Mouse (Mus musculus) bone marrow, adult 2 months (tissue): Measurements from ENCODE around the gene Olfr329-ps. TPM values are rescaled to one million over a fixed set of nuclear protein-coding genes. Genes with fewer than 3 reads are reported as not detected.
"Not testable (repeated sequence)": the region's sequence is repeated elsewhere in the genome, so short reads cannot be mapped to it uniquely, and the experiment has no call there.

ENCODE experiments used
- H3K27ac ChIP-seq: fragments of 200-500 bp; 2 replicates; pipeline ENCODE4 v1.5.1; 2012; ENCODE audit warnings: low read depth, mild to moderate bottlenecking, control low read depth, inconsistent platforms, low read length; ENCODE audit not compliant: control insufficient read depth, poor library complexity, insufficient read depth
- H3K4me1 ChIP-seq: fragments of 200-500 bp; 2 replicates; pipeline ENCODE4 v1.6.1; 2011; ENCODE audit warnings: low read length; ENCODE audit not compliant: control insufficient read depth, insufficient read depth
- H3K4me3 ChIP-seq: fragments of 200-500 bp; replicated peaks from 2 replicates; pipeline ENCODE3; 2011; ENCODE audit warnings: mild to moderate bottlenecking, low read depth, low read length, control low read depth; ENCODE audit not compliant: control insufficient read depth
- CTCF ChIP-seq: fragments of 200-500 bp; IDR thresholded peaks from 2 replicates; pipeline ENCODE4 v1.5.1; 2011; ENCODE audit warnings: low read length, control low read depth; ENCODE audit not compliant: control insufficient read depth, insufficient read depth
- POLR2A ChIP-seq: fragments of 200-500 bp; IDR thresholded peaks from 2 replicates; pipeline ENCODE4 v1.6.1; 2011; ENCODE audit warnings: low read depth, mild to moderate bottlenecking, control low read depth, low read length, borderline replicate concordance; ENCODE audit not compliant: control insufficient read depth
- WGBS: fragments of 180-500 bp; shearing (Covaris S2); methylation state at CpG from one replicate; pipeline ENCODE4 v1.1.7; 2018; 5-methylcytosine and 5-hydroxymethylcytosine counted together
- polyA plus RNA-seq: library from polyadenylated mRNA; stranded (reverse); fragments of >200 nt; gene quantifications from 2 replicates; pipeline ENCODE4 v1.2.4, GENCODE M21; 2011; ENCODE audit warnings: low replicate concordance; ENCODE audit not compliant: missing spikeins, insufficient read depth, insufficient read length

Gene Olfr329-ps
- polyA plus RNA-seq: not detected in 2 replicates

DNA sequence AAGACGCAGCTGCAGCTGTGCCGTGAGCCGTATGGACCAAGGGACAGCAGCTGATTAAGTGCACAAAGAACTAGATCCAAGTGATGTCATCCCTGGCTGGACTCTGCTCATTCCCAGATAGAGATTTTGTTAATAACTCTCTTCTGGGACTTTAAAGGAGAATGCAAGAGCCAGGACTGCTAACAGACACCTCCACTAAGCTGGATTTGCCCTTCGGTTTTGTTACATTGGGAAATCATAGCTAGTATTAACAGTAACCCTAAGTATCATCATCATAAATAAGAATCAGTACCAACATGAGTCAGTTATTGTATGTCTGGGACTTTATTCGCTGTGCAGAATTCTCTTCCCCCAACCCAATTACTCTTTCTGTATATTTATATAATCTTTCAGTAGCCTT, at the start of gene Olfr329-ps:
Olfr329-ps (minus strand) TSS at position 101 of the 400 bp plus-strand sequence.
- H3K4me3 ChIP-seq: no peak within 1 kb of the TSS
- TF ChIP-seq POLR2A: no peak
- TF ChIP-seq CTCF: no peak
- WGBS: 76% methylated on average over 5 of the region's 5 CpGs

DNA sequence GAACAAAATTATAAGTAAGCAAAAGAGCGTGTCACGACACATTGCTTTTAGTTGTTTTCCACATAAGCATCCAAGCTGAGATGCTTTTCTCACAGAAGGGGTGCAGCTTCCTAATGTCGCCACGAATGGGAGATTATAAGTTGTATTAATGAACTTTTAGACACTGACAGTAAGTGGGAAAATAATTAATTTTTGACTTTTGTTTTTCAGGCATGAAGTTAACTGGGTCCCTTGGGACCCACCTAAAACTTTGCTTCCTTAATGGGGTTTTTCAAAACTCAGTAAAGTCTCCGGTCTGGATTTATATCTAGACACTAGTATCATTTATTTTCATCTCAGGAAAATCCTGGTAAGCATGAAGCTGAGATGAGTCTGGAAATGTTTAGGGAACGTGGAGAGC, 48.6 kb upstream of the Olfr329-ps start, which contains the start of gene Olfr324:
Olfr324 (plus strand) TSS at position 301 of the 400 bp plus-strand sequence.
- no peak for TF ChIP-seq POLR2A
- no peak for TF ChIP-seq CTCF
- Histone ChIP-seq H3K4me3 (no peak within 1 kb of the TSS), H3K4me1 (no peaks in the 10 kb centered on the region; the same call in 1 of the 2 replicates), H3K27ac (no peak within 1 kb of the TSS)
- WGBS: 76% methylated on average over 6 of the region's 6 CpGs

More for the DNA sequence above, at the start of gene Olfr329-ps:
- H3K4me1 ChIP-seq: no peaks in the 10 kb centered on the region
- no peak within 1 kb of the TSS for H3K27ac ChIP-seq

DNA sequence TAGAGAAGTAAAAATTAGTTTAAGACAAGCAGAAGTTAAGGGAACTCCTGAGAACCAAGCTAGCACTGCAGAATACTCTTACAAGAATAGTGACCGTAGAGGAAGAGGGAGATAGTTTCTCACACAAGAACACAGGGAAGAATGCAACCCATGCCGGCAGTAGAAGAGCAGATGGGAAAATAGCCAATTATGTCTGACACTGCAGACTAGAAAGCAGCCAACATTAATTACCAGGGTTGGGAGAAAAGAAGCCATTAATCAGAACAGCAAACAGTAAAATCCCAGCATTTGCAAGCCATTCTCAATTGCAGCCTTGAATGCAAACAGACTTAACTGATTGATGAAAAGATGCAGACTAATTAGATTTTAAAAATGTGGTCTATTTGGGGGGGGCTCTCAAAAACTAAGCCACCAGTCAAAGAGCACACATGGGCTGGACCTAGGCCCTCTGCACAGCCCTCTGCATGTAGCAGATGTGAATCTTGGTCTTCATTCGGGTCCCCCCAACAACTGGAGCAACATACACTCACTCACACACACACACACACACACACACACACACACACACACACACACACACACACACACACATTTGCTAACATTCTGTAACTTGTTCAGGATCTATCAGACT, 42.5 kb upstream of the Olfr329-ps start:
- Histone ChIP-seq H3K4me3 (no peak overlapping the region), H3K27ac (no peak overlapping the region), H3K4me1 (no peaks in the 10 kb centered on the region; the same call in 1 of the 2 replicates)
- WGBS: 79% methylated on average over 3 of the region's 3 CpGs
- no peak for TF ChIP-seq POLR2A
- no peak for TF ChIP-seq CTCF

DNA sequence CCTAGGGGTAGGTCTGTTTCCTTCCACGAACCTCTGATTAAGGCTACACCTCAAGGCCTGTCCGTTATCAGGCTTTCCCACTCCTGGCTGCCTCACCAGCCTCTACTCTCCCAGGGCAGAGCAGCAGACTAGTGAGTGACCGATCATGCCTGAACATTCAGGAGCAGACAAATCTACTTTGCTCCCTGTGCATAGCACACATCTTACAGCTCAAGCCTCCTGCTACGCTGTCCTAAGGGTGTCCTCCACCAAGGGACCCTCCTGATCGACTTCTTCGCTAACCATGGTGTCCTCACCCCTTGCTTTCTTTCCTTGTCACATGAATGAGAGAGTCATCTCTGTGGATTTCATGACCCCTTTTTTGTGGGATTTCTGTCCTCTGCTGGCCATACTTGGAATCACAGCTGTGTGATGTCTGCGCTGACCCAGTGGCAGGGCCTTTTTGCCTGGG, 41.7 kb upstream of the Olfr329-ps start:
- WGBS: 56% methylated on average over 7 of the region's 7 CpGs
- no peak overlapping the region for H3K4me3 ChIP-seq
- TF ChIP-seq POLR2A (no peak), CTCF (0 out of 2 replicates have a peak, but pooled peaks have one; percentile 26)
- peak overlapping the region; percentile 88 for H3K27ac ChIP-seq
- H3K4me1 ChIP-seq: no peaks in the 10 kb centered on the region; the same call in 1 of the 2 replicates

DNA sequence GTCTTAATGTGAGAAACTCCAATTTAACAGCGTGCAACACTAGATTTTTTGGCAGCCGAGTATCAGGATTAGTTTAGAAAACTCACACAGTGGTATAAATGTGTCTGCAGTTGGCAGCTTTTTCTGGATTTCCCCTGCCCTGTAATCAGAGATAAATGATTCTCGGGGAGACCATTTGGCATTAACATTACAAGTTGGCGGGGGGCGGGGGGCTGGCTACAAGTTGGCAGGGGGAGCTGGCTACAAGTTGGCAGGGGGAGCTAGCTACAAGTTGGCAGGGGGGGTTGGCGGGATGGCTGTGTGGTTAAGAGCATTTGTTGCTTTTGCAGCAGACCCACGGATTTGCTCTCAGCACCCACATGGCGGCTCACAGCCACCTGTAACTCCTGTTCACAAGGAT, 32.4 kb upstream of the Olfr329-ps start:
- 73% methylated on average over 8 of the region's 8 CpGs for WGBS
- Histone ChIP-seq H3K4me1 (no peaks in the 10 kb centered on the region), H3K4me3 (no peak overlapping the region), H3K27ac (no peak overlapping the region)
- TF ChIP-seq POLR2A (no peak), CTCF (no peak)

DNA sequence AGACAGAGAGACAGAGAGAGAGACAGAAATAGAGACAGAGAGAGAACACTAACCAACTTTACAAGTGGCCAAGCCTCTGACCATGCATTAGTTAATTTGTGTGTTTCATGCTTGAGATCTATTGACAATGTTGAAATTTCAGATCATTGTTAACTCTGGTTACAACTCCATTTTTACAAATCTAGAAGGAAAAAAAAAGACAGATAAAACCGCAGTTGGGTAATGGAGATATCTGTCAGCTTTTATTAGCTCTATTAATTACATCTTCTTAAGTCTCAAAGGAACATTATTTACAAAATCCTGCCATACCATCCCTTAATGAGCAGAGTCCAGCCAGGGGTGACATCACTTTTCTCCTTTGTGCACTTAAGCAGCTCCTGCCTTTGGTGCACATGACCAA, 31.2 kb upstream of the Olfr329-ps start, which contains the start of gene Olfr325:
Olfr325 (plus strand) TSS at position 301 of the 400 bp plus-strand sequence.
- H3K4me1 ChIP-seq: no peaks in the 10 kb centered on the region
- H3K4me3 ChIP-seq: no peak within 1 kb of the TSS
- 72% methylated on average over 1 of the region's 1 CpGs for WGBS
- TF ChIP-seq POLR2A (no peak), CTCF (no peak)
- no peak within 1 kb of the TSS for H3K27ac ChIP-seq

DNA sequence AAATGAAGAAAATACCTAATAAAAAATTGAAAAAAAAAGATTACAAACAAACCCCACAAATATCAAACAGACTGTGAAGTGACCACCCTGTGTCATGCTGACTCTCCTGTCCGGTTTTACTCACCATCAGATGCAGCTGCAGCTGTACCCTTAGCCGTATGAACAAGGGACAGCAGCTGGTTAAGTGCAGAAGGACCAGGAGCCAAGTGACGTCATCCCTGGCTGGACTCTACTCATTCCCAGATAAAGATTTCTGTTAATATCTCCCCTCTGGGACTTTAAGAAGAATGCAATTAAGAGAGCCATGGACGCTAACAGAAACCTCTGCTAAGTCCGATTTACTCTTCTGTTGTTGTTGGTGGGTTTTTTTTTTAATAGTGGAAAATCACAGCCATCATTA, 24.2 kb upstream of the Olfr329-ps start, which contains the start of gene Olfr224:
Olfr224 (minus strand) TSS at position 149 of the 400 bp plus-strand sequence.
- TF ChIP-seq CTCF: no peak
- TF ChIP-seq POLR2A: no peak
- Histone ChIP-seq H3K27ac (no peak within 1 kb of the TSS), H3K4me3 (no peak within 1 kb of the TSS), H3K4me1 (no peaks in the 10 kb centered on the region)
- WGBS: 75% methylated on average over 5 of the region's 5 CpGs

DNA sequence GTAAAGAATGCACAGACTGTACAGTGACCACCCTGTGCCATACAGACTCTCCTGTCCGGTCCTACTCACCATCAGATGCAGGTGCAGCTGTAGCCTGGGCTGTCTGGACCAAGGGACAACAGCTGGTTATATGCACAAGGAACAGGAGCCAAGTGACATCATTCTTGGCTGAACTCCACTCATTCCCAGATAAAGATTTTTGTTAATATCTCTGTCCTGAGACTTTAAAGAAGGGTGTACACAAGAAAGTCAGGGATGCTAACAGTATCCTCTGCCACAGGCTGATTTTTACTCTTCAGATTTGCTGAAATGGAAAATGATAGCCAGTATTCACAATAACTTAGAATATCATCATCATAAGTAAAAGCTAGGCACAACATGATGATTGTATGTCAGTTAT, 9.3 kb upstream of the Olfr329-ps start, which contains the start of gene Olfr328:
Olfr328 (minus strand) TSS at position 101 of the 400 bp plus-strand sequence.
- 71% methylated on average over 1 of the region's 1 CpGs for WGBS
- Histone ChIP-seq H3K4me3 (no peak within 1 kb of the TSS), H3K27ac (no peak within 1 kb of the TSS), H3K4me1 (no peaks in the 10 kb centered on the region)
- no peak for TF ChIP-seq POLR2A
- no peak for TF ChIP-seq CTCF

DNA sequence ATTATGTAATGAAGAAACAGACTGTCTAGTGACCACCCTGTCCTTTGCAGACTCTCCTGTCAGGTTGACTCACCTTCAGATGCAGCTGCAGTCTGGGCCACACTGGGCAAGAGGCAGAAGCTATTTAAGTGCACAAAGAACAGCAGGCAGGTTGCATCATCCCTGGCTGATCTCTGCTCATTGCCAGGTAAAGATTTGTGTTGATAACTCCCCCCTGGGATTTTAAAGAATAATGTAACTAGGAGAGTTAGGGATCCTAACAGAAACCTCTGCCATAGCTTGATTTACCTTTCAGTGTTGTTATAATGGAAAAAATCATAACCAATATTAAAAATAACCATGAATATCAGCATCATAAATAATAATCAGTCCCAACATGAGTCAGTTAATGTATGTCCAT, 11.5 kb downstream of the Olfr329-ps start, which contains the start of gene Olfr330:
Olfr330 (minus strand) TSS at position 101 of the 400 bp plus-strand sequence.
- H3K27ac ChIP-seq, H3K4me3 ChIP-seq, H3K4me1 ChIP-seq: not testable (repeated sequence)

DNA sequence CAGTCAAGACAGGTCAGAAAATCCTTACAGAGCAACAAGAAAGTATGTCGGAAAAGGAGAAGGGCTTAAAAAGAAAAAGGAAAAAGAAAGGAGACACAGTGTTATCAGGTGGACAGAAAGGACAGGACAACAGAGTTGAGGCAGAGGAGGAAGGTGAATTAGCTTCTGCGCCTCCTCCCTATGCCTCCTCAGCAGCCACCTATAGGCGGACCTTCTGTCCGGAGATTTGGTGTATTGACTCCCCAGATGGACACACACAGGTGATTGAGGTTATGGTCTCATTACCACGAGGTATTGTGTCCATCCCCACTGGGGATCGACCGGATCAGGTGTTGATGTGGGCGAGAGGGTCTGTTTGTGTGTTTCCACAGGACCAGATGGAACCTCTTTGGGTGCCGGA, 26.5 kb downstream of the Olfr329-ps start:
- WGBS: 91% methylated on average over 8 of the region's 9 CpGs
- H3K4me3 ChIP-seq, H3K27ac ChIP-seq, H3K4me1 ChIP-seq: not testable (repeated sequence)

DNA sequence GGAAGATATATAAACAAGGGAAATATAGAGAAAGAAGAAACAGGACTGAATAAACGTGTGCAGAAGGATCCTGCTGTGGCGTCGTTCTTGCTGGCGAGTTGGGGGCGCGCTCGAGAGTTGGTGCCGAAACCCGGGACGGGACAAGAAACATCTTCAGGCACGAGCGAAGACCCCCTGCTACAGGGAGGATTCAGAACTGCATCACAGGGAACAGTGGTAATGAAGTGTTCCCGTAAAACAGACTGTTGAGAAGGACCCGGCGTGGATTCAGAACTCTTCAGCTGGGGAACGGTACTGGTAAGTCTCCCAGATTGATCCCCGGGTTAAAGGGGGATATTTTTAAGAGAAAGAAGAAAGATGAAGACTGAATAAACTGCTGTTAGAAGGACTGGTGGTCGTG, 27.3 kb downstream of the Olfr329-ps start:
- 90% methylated on average over 18 of the region's 18 CpGs for WGBS
- not testable (repeated sequence) for H3K4me3 ChIP-seq, H3K4me1 ChIP-seq, H3K27ac ChIP-seq

DNA sequence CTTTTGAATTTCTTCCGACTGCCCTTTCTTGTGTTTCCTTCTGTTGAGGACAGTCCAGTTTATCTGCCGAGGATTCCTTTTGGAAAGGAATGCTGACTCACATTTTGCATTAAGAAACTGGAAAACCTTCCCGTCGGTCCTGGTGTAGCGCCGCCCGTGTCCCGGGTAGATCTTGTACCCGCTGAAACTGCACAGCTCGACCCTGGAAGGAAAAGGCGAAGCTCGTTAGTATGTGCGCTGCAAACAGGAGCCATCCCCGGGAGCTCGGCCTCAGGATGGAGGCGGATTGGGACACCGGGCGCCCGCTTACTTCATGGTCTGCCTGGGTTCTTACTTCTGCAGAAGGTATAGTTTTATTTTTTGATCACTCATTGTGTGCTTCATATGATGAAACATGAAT, 37.2 kb downstream of the Olfr329-ps start:
- H3K4me1 ChIP-seq, H3K27ac ChIP-seq, H3K4me3 ChIP-seq: not testable (repeated sequence)
- WGBS: 80% methylated on average over 19 of the region's 19 CpGs
